Mouse (Mus musculus) spleen, adult 2 months (tissue): ENCODE results near the gene Ccdc33. TPM values are rescaled to one million over a fixed set of nuclear protein-coding genes. Genes with fewer than 3 reads are reported as not detected.

Experiments used
- DNase-seq, 2 experiments: peaks; one replicate each; pipeline versions ENCODE4 v3.0.0 to v3.0.0-alpha.2; 2012 to 2021; ENCODE audit warnings: low spot score in 2 of 2, low read depth in 1 of 2
- H3K27ac ChIP-seq: fragments of 200-500 bp; 2 replicates; pipeline ENCODE4 v1.5.1; 2012; ENCODE audit warnings: low read length, inconsistent platforms; ENCODE audit not compliant: insufficient read depth
- H3K27me3 ChIP-seq: fragments of 200-500 bp; 2 replicates; pipeline ENCODE4 v1.6.1; 2012; ENCODE audit warnings: mild to moderate bottlenecking, moderate library complexity, low read length, inconsistent platforms; ENCODE audit not compliant: control insufficient read depth, insufficient read depth
- H3K36me3 ChIP-seq: fragments of 200-500 bp; 2 replicates; pipeline ENCODE4 v1.6.1; 2012; ENCODE audit warnings: mild to moderate bottlenecking, low read length, inconsistent platforms; ENCODE audit not compliant: control insufficient read depth, insufficient read depth
- H3K4me1 ChIP-seq: fragments of 200-500 bp; 2 replicates; pipeline ENCODE4 v1.6.1; 2011; ENCODE audit warnings: inconsistent platforms; ENCODE audit not compliant: control insufficient read depth, insufficient read depth, insufficient read length
- H3K4me3 ChIP-seq: fragments of 200-500 bp; 2 replicates; pipeline ENCODE4 v1.5.1; 2011; ENCODE audit warnings: mild to moderate bottlenecking, inconsistent platforms; ENCODE audit not compliant: insufficient read depth, insufficient read length; ENCODE audit errors: extremely low read depth
- CTCF ChIP-seq: fragments of 200-500 bp; IDR thresholded peaks from 2 replicates; pipeline ENCODE4 v1.5.1; 2011; ENCODE audit warnings: mild to moderate bottlenecking, inconsistent platforms; ENCODE audit not compliant: insufficient read depth, insufficient read length, insufficient replicate concordance; ENCODE audit errors: extremely low read depth
- POLR2A ChIP-seq: fragments of 200-500 bp; IDR thresholded peaks from 2 replicates; pipeline ENCODE4 v1.6.1; 2011; ENCODE audit warnings: low read depth, low read length, inconsistent platforms
- WGBS: fragments of 180-500 bp; shearing (Covaris S2); methylation state at CpG from one replicate; pipeline ENCODE4 v1.1.7; 2018; 5-methylcytosine and 5-hydroxymethylcytosine counted together
- polyA plus RNA-seq: library from polyadenylated mRNA; depleted of rRNA; stranded (reverse); fragments of >200 nt; gene quantifications from 2 replicates; pipeline ENCODE4 v1.2.3, GENCODE M21; 2012

Gene Ccdc33
- polyA plus RNA-seq, 1 experiment, result 0.09 TPM

- H3K4me1 ChIP-seq, result peaks cover 3% of the 10 kb centered on the region; the same call in 1 of the 2 replicates
These were observed 39.2 kb upstream of the Ccdc33 start for GRCm38 (mm10) chr9:58157838-58158237.

DNA sequence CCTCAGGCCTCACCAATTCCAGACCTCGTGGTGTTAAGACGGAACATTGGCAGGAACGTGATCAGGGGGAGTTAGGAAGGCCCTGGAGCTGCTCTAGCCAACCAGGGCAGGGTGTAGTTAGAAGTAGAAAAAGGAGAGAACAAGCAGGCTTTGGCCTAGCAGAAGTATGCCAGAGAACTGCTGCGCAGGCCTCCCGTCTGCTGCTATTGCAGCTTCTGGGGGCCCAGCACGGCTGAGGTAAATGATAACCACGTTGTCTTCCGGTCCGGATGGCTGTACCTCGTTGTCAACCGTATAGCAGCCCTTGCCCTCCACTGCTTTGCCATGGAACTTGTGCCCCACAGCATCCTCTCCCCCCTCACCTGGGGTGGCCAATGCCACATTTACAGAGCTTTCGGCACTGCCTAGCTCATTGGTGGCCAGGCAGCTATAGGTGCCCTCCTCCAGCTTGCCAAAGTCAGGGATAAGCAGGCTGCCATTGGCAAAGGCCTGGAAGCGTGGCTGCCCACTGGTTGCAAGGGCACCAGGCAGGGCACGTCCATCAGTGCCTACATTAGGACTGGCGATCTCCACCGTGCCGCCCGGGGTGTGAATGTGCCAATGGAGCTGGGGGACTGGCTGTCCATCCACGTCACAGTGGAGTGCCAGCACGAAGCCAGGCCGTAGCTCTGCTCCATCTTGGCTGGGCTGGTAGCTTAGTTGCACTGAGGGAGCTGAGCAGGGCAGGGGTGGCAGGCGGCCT lies 38.4 kb upstream of the Ccdc33 start:
- WGBS, result 87% methylated on average over 22 of the region's 22 CpGs
- Histone ChIP-seq H3K4me1 (peaks cover 3% of the 10 kb centered on the region; the same call in 1 of the 2 replicates), H3K27me3 (no peaks in the 10 kb centered on the region), H3K4me3 (no peak overlapping the region), H3K36me3 (no peaks in the 10 kb centered on the region), H3K27ac (no peak overlapping the region)
- TF ChIP-seq CTCF (no peak), POLR2A (no peak)
- no peak for DNase-seq

More at GRCm38 (mm10) chr9:58157838-58158237, 39.2 kb upstream of the Ccdc33 start:
- Histone ChIP-seq H3K36me3 (no peaks in the 10 kb centered on the region), H3K27ac (no peak overlapping the region), H3K27me3 (no peaks in the 10 kb centered on the region), H3K4me3 (no peak overlapping the region)
- TF ChIP-seq POLR2A (no peak), CTCF (no peak)
- DNase-seq, result no peak
- 79% methylated on average over 13 of the region's 13 CpGs for WGBS

GRCm38 (mm10) chr9:58155366-58155765 lies 36.7 kb upstream of the Ccdc33 start:
- Histone ChIP-seq H3K4me3 (no peak overlapping the region), H3K27me3 (no peaks in the 10 kb centered on the region), H3K4me1 (peaks cover under 1% of the 10 kb centered on the region; the same call in 1 of the 2 replicates), H3K36me3 (no peaks in the 10 kb centered on the region), H3K27ac (no peak overlapping the region)
- 72% methylated on average over 3 of the region's 3 CpGs for WGBS
- DNase-seq, result no peak
- TF ChIP-seq POLR2A (no peak), CTCF (no peak)

DNA sequence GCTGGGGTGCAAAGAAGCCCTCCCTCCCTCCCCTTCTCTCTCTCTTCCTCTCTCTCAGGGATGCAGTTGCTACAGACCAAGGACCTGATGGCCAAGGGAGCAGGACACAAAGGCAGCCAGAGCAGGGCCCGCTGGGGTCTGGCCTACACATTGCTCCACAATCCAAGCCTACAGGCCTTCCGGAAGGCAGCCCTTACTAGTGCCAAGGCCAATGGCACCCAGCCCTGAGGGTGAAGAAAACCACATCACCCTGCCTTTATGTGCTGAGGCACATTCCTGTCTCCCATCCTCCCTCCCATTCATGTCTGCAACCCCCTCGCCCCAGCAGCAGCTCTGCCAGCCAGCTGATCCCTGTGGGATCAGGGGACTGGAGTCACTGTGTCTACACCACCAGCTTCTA lies 34.5 kb upstream of the Ccdc33 start:
- WGBS, result 91% methylated on average over 3 of the region's 3 CpGs

GRCm38 (mm10) chr9:58150733-58151361 lies 32.2 kb upstream of the Ccdc33 start:
- DNase-seq, result no peak
- TF ChIP-seq POLR2A, result no peak
- 0 out of 2 replicates have a peak, but pooled peaks have one; percentile 2 for TF ChIP-seq CTCF
- Histone ChIP-seq H3K36me3 (no peaks in the 10 kb centered on the region), H3K4me3 (no peak overlapping the region), H3K4me1 (no peaks in the 10 kb centered on the region), H3K27me3 (no peaks in the 10 kb centered on the region), H3K27ac (no peak overlapping the region)
- WGBS, result 70% methylated on average over 4 of the region's 4 CpGs

More for the DNA sequence above, 34.5 kb upstream of the Ccdc33 start:
- no peak overlapping the region for H3K27ac ChIP-seq
- H3K36me3 ChIP-seq, result no peaks in the 10 kb centered on the region
- no peaks in the 10 kb centered on the region for H3K27me3 ChIP-seq
- H3K4me3 ChIP-seq, result no peak overlapping the region
- DNase-seq, result no peak
- no peak for TF ChIP-seq CTCF
- TF ChIP-seq POLR2A, result no peak
- no peaks in the 10 kb centered on the region for H3K4me1 ChIP-seq

GRCm38 (mm10) chr9:58148806-58149205 lies 30.2 kb upstream of the Ccdc33 start:
- WGBS, result 57% methylated on average over 2 of the region's 2 CpGs
- Histone ChIP-seq H3K27me3 (no peaks in the 10 kb centered on the region), H3K36me3 (no peaks in the 10 kb centered on the region), H3K27ac (no peak overlapping the region), H3K4me3 (no peak overlapping the region), H3K4me1 (no peaks in the 10 kb centered on the region)
- TF ChIP-seq POLR2A, result no peak
- TF ChIP-seq CTCF, result no peak
- DNase-seq, result no peak

DNA sequence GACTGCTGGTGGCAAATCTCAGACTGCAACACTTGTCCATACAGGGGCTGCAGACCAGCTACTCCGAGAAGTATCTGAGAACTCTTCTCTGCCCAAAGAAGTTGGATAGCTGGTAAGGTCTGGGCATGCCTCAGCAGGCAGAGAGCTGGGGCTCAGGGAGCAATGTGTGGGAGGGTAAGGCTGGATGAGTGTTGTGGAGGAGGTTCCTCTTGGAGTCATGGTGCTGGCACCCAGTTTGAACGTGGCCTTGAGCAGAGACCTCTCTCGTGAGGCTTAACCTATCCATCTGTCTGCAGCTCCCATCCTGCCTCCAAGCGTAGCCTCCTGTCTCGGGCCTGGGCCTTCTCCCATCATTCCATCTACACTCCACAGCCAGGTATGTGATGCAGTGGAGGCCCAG lies 26.8 kb upstream of the Ccdc33 start:
- TF ChIP-seq POLR2A (no peak), CTCF (no peak)
- Histone ChIP-seq H3K27ac (no peak overlapping the region), H3K4me1 (no peaks in the 10 kb centered on the region), H3K36me3 (no peaks in the 10 kb centered on the region), H3K4me3 (no peak overlapping the region), H3K27me3 (no peaks in the 10 kb centered on the region)
- no peak for DNase-seq
- 79% methylated on average over 5 of the region's 5 CpGs for WGBS
